Mouse (Mus musculus) forebrain, embryonic 14.5 days (tissue): ENCODE results near the gene Slc25a43. TPM values are rescaled to one million over a fixed set of nuclear protein-coding genes. Genes with fewer than 3 reads are reported as not detected.

ENCODE experiments used
- ATAC-seq: fragments of 200-750 bp; cut with Nextera tagmentation; 2 replicates; pipeline ENCODE4 v1.8.0; 2017; ENCODE audit warnings: mild to moderate bottlenecking, moderate library complexity
- DNase-seq: peaks from one replicate; pipeline ENCODE4 v3.0.0-alpha.2; 2015; ENCODE audit warnings: low spot score
- H3K27ac ChIP-seq: fragments of 300-500 bp; sonication (generic); 2 replicates; pipeline ENCODE4 v1.5.1; 2014; ENCODE audit warnings: low read depth, mild to moderate bottlenecking, control low read depth, low read length, moderate library complexity
- H3K27me3 ChIP-seq: fragments of 300-500 bp; sonication (generic); replicated peaks from 2 replicates; pipeline ENCODE4 v1.6.1; 2014; ENCODE audit warnings: low read length, control low read depth, mixed read lengths; ENCODE audit not compliant: control insufficient read depth, insufficient read depth
- H3K36me3 ChIP-seq: fragments of 300-500 bp; sonication (generic); 2 replicates; pipeline ENCODE4 v1.6.1; 2014; ENCODE audit warnings: low read length, control low read depth; ENCODE audit not compliant: control insufficient read depth, insufficient read depth
- H3K4me1 ChIP-seq: fragments of 300-500 bp; sonication (generic); 2 replicates; pipeline ENCODE4 v1.6.1; 2014; ENCODE audit warnings: antibody characterized with exemption, low read length, control low read depth; ENCODE audit not compliant: control insufficient read depth, insufficient read depth
- H3K4me2 ChIP-seq: fragments of 300-500 bp; sonication (generic); 2 replicates; pipeline ENCODE4 v1.6.1; 2014; ENCODE audit warnings: mild to moderate bottlenecking, control low read depth, low read length
- H3K4me3 ChIP-seq: fragments of 300-500 bp; sonication (generic); 2 replicates; pipeline ENCODE4 v1.5.1; 2014; ENCODE audit warnings: low read depth, low read length, control low read depth
- H3K9ac ChIP-seq: fragments of 300-500 bp; sonication (generic); 2 replicates; pipeline ENCODE4 v1.6.1; 2014; ENCODE audit warnings: mild to moderate bottlenecking, low read length, control low read depth, moderate library complexity
- H3K9me3 ChIP-seq: fragments of 300-500 bp; sonication (generic); replicated peaks from 2 replicates; pipeline ENCODE4 v1.6.1; 2016; ENCODE audit warnings: low read length, control low read depth, mixed read lengths; ENCODE audit not compliant: control insufficient read depth
- WGBS: fragments of 180-500 bp; shearing (Covaris S2); extraction: QIAGEN DNeasy Blood & Tissue Kit; methylation state at CpG from one replicate; pipeline ENCODE4 v1.1.7; 2014; 5-methylcytosine and 5-hydroxymethylcytosine counted together
- polyA plus RNA-seq: library from polyadenylated mRNA; unstranded; fragments of >200 nt; fragmentation: Nextera tagmentation; extraction: Ambion mirVana; gene quantifications from 2 replicates; pipeline ENCODE4 v1.2.1, GENCODE M21; 2014

Slc25a43 gene
- polyA plus RNA-seq, 1 experiment from 2014 or later: 0.51 TPM

DNA sequence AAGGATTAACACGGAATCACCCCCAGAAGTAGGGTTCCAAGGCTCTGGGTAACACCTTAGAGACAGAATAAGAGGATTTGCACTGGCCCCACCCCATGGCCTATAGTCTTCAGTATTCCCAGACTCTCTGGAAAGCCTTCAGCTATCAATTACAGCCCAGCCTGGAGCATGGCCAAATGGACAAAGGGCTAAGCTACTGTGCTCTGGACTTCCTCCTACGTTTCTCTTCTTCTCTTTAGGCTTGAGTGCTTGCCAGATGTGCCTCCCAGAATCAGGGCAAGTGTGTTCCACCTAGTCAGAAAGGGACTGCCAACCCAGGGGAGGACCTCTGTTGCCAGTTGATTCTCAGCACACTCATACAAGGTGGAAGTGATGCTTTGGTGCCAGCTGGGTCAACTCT lies 81.6 kb downstream of the Slc25a43 start:
- no peak for DNase-seq
- Histone ChIP-seq H3K27ac (no peak overlapping the region), H3K4me1 (no peaks in the 10 kb centered on the region), H3K27me3 (no peaks in the 10 kb centered on the region), H3K4me2 (no peak overlapping the region), H3K9ac (no peak overlapping the region), H3K36me3 (no peaks in the 10 kb centered on the region), H3K4me3 (no peak overlapping the region), H3K9me3 (no peaks in the 10 kb centered on the region)
- no peak for ATAC-seq
- 47% methylated on average over 2 of the region's 2 CpGs for WGBS

Other genes starting within 250 kb of the Slc25a43 start
- gene Pgrmc1, start 145.5 kb upstream of the Slc25a43 start, polyA plus RNA-seq: 583 and 650 TPM in 2 replicates
- gene Akap17b, start 98.3 kb upstream of the Slc25a43 start, polyA plus RNA-seq: 3.6 and 4.1 TPM in 2 replicates
- gene Slc25a5, start 52.0 kb downstream of the Slc25a43 start, polyA plus RNA-seq: 589 and 711 TPM in 2 replicates
- 130 and 144 TPM in 2 replicates for gene Ube2a, start 130.2 kb downstream of the Slc25a43 start, polyA plus RNA-seq
- gene C330007P06Rik, start 130.5 kb downstream of the Slc25a43 start, polyA plus RNA-seq: 23.9 and 24.5 TPM in 2 replicates
- 13.1 and 16.3 TPM in 2 replicates for gene Nkrf, start 159.2 kb downstream of the Slc25a43 start, polyA plus RNA-seq
- gene Sept6, start 248.1 kb downstream of the Slc25a43 start, polyA plus RNA-seq: 49.3 and 60.5 TPM in 2 replicates